Mouse (Mus musculus) lung, postnatal 0 days (tissue): ENCODE results near the gene Pla2g12b.

Experiments
- CTCF ChIP-seq: IDR thresholded peaks from 2 replicates; pipeline ENCODE4 v1.5.1; 2016; ENCODE audit warnings: antibody characterized with exemption, mild to moderate bottlenecking
- EP300 ChIP-seq: IDR thresholded peaks from 2 replicates; pipeline ENCODE4 v1.6.1; 2016; ENCODE audit warnings: antibody characterized with exemption, mild to moderate bottlenecking, control low read depth

DNA sequence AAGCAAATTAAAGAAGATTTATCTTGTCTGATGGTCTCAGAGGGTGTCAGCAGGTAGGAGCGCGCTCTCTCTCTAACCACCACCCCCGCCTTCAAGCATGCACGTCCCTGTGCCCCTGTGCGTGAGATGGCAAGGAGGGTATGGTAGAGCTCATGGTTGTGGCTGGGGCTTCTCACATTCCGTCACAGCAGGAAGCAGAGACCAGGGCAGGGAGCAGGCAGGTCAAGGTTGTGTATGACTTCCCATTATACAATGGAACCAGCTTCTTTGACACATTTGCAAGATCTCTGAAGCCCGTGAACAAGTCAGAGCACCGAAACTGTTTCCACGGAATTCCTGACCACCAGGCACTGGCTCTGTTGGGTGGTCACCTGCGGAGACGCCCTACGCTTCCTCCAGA lies 6.8 kb downstream of the Pla2g12b start:
- TF ChIP-seq CTCF, result no peak
- TF ChIP-seq EP300, result no peak
